Mouse (Mus musculus) layer of hippocampus, adult 9-11 months (tissue): ENCODE results near the gene Rbms3.

Experiments
- DNase-seq: peaks from one replicate; pipeline ENCODE4 v3.0.0; 2022

Rbms3 gene

DNA sequence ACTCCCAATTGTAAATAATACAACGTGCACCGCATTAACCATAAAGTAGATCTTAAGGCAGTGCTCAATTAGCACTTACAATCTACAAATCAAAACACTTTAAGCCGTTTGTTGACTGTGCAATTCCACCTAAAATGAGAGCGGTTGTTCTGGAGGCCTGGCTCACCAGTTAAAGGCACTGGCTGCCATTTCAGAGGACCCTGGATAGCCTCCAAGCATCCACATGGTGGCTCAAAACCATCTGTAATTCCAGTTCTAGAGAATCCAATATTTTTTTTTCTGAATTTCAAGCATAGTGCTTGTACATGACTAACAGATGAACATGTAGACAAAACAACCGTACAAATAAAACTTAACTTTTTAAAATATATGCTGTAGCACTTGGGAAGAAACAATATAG lies 460.5 kb downstream of the Rbms3 start:
- DNase-seq, result no peak

DNA sequence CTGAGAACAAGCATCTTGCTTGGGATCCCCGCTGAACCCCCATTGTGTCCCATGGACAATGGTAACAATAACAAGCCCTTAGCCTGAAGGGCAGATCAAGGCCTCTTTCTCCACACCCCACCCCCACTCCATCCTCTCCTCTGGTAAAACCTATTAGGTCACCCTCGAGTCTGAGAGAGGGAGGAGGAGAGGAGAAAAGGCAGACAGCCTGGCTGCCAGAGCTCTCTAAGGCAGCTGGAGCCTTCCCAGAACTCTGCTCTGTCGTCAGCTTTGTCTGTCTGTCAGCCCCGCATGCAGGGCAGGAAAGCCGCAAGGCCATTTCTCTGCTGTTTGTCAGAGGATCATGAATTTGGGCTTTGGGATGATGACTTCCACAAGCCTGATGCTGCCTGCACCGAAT lies 466.6 kb downstream of the Rbms3 start:
- no peak for DNase-seq

DNA sequence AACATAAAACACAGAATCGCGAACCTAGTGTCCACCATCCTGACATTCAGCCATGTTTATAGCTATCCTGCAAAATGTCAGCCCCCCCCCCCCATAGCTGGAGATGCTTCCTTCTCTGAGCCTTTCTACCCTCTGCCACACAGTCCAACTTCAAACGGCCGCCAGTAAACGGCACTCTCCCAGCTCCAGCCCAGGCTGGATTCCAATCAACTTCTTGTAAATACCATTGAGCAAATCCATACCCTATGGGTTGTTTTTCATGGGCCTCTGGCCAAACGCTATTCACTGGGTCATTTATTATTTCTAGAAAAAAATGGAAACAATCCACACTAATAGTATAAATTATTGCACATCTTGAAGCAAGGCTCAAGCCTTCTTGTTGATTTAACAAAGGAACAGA lies 468.6 kb downstream of the Rbms3 start:
- no peak for DNase-seq

DNA sequence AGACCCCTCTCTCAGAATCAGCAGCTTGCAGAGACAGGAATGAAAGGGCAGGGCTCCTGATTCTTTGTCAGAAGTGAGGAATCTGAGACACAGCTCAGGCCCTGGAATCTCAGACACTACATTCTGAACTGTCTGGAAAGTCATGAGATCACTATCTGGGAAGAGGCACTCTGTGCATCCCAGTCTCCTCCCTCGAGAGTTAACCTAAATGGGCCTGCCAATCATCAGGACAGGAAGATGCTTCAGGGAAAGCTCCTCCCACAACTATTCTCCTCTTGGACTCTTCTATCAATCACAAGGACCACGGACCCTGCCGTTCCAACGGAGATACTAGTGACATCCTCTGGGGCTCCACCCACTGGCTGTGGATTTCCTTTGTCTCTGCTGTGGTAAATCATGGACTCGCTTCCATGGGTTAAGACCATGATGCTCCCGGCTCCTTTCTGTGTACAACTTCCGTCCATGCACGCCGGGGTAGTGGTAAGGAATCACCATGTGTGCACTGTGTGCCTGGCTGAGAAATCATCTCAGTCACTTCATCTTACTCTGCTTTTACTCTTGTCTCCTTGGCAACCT lies 473.3 kb downstream of the Rbms3 start:
- DNase-seq, result no peak

DNA sequence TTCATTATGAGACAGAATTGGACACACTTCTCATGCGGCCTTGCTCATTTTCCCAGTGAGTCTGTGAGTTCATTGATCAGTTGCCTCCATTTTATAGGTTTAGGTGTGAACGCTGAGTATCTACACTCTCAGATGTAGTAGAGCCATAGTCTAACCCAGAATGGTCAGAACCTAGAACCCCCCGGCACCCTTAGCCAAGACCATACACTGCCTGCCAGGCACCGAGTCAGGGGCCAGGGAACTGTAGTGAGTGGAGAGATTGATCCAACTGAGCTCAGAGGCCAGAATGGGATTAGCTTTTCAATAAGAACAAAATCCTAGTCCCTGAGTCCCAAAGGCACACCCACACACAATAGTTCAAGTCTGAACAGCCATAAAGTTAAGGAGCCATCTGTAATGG lies 475.1 kb downstream of the Rbms3 start:
- DNase-seq, result no peak

DNA sequence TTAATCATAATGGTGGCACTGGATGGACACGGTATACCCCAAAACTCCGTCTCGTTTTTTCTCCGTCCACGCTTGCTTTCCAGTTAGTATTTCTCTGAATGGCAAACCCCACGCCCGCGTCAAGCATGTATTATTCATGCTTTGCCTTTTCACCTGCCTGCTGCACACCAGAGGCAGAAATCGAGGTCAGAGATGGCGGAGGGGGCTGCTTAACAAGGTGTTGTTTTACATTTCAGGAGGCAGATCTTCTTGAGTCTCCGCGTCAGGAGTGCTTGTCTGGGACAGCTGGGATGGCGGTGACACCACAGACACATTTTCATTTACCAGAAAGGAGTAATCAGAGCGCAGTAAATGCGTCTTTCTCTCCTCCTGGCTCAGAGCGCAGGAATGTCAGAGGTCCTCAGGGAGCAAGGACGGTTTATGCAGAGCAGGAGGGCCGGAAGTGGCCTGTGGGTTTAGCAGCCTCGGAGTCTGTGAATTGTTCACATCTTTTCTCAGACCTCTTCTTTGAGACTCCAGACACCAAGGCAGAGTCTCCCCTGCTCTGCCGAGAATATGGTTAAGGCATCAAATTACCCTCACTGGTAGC lies 475.9 kb downstream of the Rbms3 start:
- DNase-seq, result no peak

DNA sequence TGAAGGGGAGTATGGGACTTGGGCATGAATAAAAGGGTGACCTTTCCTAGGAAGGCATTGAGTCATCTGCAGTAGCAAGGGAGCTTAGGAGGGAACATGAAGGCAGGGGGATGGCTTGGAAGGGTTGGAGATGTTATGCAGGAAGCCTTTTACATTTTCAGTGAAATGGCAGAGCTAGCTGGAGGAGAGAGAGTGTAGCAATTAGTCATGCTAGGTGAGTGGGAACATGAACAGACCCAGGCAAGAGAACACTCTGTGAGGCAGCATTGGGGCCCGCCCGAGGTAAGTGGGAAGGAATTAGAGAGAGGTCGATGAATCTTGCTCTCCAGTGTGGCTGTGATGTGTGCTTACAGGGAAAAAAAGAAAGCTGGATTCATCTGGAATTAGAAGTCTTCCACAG lies 477.8 kb downstream of the Rbms3 start:
- DNase-seq, result no peak

DNA sequence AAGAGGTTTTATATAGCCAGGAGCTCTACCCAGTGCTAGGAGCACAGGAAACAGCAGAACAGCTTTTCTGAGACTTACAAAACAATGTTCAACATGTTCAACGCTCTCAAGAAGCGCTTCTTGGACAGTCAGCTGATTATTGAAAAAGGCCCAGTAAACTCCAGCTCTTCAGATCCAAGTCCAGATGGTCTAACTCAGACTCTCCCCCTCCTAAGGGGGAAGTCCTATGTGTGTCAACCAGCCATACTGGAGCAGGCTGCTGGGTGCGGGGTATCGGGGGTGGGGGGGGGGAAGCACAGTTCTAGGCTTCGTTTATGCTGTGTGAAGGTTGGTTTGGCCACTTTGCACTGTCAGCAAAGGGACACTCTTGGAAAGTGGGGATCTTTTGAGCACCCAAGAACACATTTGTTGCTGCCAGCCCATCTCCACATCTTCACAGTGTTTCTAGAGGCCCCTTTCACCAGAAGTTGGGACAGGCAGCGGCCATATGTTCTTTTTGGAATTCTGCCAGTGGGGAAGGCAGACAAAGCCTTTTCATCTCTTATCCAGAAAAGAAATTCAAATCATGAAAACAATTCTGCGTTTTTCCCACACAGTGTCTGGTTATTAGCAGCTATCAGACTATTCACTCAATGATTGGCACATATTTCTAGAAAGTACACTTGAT lies 485.5 kb downstream of the Rbms3 start:
- DNase-seq, result peak; percentile 47

DNA sequence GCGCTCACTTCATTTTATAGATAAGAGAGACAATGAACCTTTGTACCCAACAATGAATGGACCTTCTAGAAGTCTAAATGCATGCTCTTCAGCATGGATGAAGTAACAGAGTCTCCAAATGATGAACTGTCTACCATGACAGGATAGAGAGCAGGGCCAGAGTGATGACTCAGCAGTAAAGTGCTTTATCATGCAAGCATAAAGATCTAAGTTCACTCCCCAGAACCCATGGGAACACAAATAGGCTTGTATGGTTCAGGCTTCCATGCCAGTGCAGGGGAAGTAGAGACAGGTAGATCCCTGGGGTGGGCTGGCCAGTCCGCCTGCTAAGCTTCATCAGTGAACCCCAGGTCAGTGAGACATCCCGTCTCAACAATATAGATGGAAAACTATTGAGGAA lies 489.7 kb downstream of the Rbms3 start:
- DNase-seq, result no peak

DNA sequence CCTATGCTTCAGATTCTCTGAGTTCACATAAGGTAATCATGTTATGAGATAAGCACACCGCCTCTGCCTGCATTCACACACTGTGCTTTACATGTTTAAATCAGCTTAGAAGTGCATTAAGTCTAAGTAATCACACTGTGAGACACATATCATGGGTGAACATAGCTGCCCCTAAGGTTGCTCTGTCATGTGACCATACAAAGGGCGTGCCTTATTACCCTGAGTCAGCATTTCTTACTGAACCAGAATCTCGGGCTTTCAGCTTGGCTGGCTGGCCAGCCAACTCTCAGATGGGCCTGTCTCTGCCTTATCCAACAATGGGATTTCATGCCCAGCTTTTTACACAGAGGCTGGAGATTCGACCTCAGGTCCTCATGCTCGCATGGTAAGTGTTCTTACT lies 493.3 kb downstream of the Rbms3 start:
- no peak for DNase-seq

DNA sequence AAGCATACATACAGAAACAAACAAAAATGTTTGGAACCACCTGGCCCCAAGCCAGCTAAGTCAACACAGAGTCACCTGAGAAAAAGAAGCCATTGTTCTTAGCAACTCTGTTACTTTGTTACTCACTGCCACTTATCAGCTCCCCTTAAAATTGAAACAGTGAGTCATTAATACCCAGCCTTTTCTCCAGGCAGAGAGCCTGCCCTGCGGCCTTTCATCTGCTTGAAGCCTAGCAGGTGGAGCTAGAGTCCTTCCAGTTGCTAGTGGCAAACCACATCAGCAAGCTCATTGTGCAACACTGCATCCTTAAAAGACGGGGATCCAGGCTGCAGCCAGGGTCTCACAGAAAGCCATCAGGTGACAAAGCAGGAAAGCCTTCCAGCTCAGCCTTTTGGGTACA lies 495.7 kb downstream of the Rbms3 start:
- no peak for DNase-seq

DNA sequence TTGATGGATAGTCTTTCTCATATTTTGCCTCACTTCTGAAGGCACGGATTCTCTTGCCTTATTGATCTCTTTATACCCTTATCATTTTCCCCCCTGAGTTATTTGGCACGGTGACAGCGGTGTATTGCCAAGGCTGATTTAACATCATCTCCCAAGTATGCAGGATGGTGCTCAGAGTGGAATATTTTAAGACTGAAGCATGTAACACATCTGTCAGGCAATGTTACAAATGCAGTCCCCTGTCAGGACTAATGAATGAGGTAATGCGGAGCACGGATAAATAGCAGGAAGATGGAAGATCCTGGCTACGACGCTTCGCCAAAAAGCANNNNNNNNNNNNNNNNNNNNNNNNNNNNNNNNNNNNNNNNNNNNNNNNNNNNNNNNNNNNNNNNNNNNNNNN lies 502.9 kb downstream of the Rbms3 start:
- DNase-seq, result no peak

DNA sequence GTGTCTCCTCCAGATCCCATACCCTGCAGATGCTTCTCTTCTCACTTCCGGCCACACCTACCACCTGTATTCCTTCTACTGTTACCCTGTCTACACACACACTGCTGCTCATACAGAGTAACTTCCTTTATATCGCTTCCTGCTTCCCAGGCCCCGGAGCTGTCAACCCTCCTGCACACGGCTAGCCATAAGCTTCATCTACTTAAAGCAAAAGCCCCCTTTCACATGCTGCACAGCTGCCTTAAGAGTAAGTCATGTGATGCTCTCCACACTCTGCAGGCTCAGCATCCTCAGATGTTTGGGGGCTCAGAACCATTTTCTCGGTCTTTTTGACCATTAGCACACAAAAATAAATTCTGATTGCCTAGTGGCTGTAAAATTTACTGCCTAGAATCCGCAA lies 503.9 kb downstream of the Rbms3 start:
- DNase-seq, result no peak

DNA sequence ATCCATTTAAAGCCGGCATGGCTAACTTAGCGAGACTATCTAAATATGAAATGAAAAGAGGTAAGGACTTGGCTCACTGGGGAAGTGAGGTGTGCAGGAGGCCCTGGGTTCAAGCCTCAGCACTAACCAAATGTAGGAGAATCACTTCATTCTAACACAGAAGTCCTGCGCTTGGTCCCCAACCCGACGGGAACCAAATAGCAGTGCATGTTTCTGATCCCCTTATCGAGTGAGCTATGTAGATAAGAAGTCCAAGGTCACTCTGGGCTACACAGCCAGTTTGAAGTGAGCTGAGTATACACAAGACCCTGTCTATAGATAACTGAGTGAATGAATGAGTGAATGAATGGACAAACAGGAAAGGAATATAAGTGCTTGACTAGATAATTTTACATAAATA lies 508.1 kb downstream of the Rbms3 start:
- DNase-seq, result no peak

DNA sequence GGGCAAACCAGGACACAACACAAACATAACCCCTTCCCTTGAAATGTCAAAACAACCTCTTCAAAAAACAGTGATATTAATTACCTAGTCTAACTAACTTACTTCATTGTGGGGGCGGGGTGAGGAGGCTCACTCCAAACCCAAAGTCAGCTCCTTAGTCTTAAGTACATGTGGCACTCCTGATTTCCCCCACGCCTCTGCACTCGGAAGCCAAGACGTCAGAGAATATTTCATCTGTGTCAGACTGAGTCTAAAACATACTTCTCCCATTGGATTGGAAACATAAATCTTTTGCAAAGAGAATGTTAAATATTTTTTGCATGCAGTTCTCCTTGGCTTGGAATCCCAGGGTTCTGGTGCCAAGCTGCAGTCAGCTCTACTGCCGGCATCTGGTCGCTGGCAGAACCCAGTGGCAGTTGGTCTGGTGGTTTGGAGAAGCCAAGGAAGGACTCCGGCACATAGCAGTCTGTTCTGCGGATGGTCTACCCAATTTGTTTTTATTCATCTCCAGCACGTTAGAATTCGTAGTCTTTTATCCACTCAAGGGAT lies 512.5 kb downstream of the Rbms3 start:
- DNase-seq, result peak; percentile 20

DNA sequence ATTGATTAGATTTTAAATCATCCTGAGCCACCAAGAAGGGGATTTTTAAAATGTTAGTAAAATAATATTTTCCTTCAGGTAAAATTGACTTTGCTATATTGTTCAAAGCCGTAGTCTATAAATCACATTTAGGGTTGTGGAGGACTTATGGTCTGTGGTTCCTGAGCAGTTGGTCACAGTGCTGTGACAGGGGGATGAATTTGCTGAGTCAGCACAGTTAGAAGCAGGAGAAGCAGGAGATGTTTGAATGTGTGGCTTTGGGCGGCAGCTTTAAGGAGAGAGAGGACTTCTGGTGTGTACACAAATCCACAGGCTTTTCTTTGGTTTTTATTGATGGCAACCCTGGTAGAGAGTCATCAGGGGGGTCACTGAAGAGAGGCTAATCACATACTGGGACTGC lies 514.1 kb downstream of the Rbms3 start:
- no peak for DNase-seq

DNA sequence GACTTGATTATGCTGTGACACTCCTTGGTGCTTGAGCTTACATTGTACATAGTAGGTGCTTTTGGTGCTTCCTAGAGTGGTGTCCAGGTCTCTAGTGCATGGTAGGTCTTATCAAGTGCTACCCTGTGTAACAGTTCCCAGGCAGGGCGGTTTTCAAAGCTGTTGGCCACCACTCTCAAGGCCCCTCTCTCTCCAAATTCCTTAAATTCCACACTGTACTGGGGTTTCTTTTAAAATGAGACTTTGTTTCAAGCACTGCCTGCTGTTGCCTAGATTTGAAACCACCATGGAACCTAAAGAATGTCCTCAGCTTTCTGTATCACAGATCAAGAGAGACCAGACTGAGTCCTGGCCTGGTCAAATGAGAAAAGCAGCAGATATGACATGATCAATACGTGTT lies 516.1 kb downstream of the Rbms3 start:
- no peak for DNase-seq

DNA sequence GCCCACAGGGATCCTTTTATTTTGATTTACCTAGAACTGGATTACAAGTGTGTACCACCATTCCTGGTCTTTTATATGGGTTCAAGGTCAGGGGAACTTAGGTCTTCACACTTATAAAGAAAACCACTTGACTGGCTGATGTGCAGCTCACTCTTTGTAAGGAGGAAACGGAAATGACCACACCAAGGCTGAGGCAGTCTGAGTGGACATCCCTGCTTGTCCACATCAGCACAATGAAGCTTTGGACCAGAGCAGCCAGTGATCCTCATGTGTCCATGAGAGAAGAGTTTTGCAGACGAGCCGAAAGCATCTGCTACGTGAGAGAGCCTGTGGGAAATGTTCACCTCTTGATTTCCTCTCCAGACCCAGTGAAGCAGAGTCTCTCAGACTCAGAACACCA lies 521.8 kb downstream of the Rbms3 start:
- DNase-seq, result no peak

DNA sequence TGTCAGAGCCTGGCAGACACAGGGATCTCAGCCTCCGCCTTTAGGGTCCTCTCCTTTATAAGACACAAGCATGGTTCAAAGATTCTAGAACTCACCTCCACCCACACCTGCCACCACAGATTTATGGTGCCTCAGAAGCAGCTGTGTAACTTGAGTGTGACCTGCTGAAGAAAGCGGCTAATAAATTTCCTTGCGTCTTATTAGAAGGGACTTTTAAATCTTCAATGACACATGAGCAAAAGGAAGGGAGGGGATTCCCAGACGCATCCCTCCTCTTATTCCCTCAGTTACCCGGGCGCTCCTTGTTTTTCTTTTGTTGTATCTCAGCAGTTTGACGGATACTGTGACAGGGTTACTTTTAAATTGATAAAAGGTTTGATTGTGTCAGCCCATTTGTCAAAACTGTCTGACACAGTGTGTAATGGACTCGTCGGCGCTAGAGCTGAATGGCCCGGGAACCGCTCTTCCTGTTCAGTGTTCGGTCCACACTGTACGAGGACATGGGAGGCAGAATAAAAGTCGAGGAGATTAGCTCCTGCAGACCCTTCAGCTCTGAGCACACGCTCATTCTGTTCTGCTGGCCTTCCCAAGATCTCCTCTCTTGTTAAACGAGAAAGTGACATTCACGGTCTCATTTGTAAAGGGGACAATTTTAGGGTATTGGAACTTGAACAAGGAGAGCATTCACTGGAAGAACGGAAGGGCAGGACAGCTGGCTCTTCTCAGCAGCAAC lies 527.3 kb downstream of the Rbms3 start:
- DNase-seq, result no peak

DNA sequence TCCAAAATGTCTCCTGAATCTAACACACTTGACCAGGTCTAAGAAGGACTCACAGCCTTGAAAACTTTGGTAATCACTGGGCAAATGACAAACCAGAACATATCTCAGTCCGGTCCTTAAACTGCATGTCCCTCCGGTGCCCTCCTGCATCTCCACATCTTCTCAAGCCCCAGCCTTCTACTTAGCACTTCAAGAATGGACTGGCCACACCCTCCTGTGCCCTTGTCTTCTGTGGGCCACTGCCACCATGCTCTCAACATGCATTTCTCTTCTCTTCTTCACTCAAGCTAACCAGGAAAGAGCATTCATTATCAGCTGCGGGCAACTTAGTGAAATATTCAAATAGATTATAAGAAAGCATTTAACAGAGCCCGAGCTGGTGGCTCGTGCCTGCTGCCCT lies 529.5 kb downstream of the Rbms3 start:
- no peak for DNase-seq

DNA sequence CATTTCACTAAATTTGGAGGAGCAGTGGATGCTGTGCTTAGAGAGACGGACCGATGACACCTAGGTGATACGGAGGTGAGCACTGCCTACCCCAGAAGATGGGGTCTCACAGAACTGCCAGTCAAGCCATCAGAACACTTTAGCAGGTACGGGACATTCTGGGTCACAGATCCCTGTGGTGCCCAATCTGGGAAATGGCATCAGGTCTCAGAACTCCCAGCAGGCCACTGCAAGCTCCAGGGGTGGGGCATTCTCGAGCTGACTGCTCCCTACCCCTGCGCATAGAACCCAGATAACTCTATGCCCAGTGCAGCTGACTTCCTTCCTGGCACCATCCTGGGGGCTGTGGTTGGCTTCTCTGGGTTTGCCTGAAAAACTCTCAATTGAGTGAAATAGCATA lies 536.2 kb downstream of the Rbms3 start:
- DNase-seq, result no peak

DNA sequence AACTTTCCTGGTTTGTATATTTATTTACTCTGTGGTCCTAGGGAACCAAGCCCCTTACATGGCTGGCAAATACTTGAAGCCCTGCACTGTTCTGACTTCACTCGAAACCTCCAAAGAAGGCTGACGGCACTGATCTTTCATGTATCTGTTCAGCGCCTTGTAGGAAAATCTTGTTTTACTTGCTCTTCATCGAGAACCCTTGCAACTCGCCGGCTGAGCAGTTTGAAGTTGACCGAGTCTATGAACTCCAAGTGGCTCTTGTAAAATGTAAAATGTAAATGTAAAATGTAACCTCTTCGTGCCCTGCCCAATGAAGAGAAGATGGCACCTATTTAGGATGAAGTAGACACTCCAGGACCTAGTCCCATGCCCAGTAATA lies 537.5 kb downstream of the Rbms3 start:
- no peak for DNase-seq

DNA sequence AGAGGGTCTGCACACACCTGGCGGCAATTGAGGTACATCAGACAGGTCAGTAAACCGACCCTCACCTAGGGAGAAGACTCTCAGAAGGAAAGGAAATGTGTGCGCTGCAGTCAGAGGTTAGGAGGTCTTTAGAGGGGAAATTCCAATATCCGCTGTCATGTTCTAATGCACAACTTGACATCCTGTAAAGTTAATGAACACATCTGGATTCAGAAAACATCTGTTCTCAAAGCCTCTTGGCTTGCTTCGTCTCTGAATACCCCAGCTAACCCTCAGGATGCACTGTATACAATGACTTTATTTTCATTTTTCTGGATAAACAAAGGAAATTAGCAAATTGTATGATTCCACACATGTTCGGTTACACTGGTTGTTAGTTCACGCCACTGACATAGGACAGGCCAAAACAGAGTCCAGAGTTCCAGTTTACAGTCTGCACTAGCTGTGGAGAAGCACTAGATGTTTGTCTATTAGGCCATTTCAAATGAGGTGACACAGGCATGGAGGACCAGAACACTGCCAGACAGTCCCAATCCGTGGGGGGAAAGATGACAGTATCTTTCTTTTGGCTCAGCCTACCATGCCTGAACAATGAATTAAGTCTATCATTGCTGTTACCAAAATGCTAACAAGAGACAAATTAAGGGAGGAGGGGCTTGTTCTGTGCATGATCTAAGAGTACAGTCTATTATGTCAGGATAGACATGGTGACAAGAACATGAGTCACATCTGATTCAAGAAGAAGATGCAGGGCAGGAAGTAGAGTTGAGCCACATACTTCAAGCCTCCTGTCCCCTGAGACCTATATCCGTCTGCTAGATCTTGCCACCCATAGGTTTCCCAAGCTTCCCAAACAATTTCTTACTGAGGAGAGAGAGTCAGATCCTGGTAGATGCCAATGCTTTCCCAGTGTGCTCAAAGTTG lies 538.2 kb downstream of the Rbms3 start:
- no peak for DNase-seq
